Mouse (Mus musculus) kidney, postnatal 14 days (tissue): ENCODE data around the gene Impdh2.
A peak's percentile ranks its signal among the peaks of the same experiment; 100 is the strongest.

Source experiments
- DNase-seq: peaks from one replicate; pipeline ENCODE4 v3.0.0; 2022; ENCODE audit warnings: mixed read lengths

Impdh2 gene

DNA sequence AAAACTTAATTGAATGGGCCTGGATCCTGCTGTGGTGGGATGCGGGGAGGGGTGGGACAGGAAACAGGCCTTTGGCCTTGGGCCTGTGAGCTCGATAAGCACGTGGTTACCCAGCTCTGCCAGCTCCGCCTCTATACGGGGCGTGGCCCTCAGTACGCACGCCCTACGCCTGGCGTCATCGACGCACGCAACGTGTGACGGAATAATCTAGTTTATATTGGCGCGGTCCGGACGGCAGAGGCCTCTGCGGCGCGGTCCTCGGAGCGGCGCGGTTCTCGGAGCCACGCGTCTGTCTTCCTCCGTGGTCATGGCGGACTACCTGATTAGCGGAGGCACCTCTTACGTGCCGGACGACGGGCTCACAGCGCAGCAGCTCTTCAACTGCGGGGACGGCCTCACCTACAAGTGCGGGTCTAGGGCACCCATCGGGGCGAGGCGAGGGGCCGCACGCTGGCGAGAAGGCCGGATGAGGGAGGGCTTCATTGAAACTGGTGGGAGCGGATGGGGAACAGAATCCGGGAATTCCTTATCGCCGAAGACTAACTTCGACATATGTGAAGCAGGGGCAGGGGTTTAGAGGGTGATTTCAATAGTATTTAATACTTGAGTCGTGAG is at the start of gene Impdh2:
Impdh2 (plus strand) TSS at position 60 of the 615 bp plus-strand sequence.
- DNase-seq = peak; percentile 98

DNA sequence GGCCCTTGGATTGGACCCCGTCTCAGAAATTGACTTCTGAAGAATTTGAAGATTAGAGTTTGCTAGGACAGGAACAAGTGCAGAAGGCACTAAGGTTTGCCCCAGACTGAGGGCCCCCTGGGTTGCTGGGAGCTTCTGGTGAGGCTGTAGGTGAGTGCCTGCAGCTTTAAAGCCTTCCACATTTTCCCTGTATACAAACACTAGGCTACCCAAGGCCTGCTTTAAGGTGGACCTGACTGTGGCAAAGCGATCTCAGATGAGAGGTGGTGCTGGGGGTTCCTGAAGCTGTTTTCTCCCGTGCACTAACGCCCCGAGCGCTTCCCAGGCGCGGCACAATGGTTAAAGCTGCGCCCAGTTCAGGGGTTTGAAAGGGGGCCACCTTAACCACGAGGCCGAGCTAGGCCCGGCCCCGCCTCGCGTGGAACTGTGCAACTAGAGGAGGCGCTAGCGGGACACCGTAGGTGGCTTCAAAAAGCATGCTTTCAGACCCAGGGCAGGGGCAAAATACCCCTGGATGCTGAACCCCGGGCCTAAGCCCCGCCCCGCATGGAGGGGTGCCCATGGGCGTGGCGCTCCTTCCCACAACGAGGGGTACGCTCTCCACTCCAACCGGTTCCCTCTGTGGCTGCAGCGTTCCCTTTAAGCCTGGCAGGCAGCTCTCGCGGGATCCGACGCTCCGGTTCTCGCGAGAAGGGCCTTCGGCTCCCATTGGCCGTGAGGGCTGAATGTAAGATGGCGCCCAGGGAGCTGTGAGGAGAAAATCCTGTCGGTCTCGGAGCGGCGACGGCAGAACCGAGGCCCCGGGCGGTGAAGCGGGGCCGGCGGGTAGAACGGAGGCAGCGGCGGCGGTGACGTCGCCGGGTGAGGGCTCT is 43.5 kb upstream of the Impdh2 start, which contains the start of gene Qrich1:
Qrich1 (plus strand) TSS at position 427 of the 872 bp plus-strand sequence.
- DNase-seq = peak; percentile 97

DNA sequence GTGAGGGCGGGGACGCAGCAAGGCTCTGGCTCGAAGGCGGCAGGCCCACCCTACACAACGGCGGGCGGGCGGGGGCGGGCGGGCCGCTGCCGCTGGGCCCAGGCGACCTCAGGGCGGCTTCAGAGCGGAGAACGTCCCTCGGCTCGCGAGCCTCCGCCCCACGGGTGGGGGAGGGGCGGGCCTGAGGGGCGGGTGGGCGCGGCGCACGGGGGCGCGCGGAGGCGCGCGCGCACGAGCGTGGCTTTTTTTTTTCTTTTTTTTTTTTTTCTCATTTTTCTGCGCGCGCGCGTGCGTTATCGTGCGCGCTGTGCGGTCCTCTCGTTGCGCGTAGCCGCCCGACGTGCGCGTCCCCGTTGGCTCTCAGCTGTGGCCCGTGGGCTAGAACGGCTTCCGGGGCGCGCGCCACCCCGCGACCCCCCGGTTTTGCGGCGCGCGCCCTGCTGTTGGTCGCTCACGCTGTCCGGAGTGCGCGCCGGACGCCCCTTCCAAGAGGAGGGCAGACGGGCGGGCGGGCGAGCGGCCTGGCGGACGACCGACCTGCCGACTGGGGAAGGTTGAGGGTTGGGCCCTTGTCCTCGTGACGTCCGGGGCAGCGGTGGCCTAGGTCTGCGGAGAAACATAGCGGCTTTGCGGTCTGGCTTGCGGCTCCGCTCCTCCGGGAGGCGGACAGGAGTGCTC is 42.7 kb upstream of the Impdh2 start:
- peak; percentile 93 for DNase-seq

DNA sequence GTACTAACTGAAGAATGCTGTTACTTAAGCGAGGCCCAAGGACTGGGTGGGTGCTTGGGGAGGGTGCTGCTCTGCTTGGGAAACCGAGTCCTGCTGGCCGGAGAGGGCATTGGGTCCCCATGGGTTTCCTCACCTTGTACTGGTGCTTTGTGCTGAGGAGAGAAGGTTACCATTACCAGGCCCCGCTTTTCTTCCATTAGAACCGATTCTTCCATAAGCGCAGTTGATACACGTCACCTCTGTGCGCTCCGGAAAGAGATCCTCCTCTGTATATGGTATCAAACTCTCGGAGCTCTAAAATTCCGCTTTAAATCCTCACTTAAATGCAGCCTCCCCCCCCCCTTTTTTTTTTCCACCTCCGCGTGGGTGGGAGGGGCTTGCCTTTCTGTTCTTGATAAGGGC is 42.2 kb upstream of the Impdh2 start:
- no peak for DNase-seq

DNA sequence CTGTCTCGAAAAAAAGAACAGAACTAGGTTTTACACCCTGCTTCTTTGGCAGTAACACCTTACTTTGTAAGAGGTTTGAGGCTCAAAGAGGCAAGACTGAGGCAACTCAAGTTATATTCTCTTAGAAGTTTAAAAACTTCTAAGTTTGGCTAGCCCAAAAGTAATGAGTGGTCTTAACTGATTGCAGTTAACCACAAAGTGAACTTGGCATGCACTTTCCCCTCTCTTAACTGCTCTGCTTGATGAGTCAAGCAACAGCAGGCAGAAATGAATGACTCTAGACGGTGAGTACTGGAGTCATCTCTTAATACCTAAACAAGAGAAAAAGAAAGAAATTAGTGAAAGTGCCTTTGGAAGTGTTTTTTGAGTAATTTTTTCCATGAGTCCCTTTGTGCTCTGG is 38.5 kb upstream of the Impdh2 start:
- no peak for DNase-seq

DNA sequence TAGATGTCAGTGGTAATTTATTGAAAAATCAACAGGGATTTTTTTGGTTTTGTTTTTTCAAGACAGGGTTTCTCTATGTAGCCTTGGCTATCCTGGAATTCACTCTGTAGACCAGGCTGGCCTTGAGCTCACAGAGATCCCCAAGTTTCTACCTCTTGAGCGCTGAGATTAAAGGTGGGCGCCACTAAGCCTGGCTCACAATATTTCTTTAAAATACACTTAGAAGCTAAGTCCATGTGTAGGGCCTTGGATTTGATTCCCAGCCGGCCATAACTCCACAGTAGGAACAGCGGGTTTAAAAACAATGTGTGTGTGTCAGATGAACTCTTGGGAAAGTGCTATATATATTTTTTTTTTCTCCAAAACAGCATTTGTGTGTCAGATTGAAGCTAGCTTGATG is 36.7 kb upstream of the Impdh2 start:
- no peak for DNase-seq

DNA sequence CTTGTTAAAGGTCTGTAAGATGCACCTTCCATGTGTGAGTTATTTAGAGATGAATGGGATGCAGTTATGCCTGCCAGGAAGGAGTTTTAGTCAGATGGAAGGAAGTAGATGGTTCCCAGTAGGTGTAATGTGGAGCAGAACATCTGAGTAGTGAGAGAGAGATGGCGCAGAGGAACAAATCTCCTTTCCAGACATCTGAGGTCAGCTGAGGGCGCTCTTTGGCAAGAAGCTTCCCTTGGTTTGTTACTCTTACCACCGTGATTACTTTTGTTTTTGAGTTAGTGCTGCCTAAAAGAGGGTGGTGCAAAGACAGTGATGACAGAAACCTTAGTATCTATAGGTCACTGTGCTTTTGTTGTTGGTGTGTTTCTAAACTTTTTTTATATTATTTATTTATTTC is 34.7 kb upstream of the Impdh2 start:
- DNase-seq = no peak

DNA sequence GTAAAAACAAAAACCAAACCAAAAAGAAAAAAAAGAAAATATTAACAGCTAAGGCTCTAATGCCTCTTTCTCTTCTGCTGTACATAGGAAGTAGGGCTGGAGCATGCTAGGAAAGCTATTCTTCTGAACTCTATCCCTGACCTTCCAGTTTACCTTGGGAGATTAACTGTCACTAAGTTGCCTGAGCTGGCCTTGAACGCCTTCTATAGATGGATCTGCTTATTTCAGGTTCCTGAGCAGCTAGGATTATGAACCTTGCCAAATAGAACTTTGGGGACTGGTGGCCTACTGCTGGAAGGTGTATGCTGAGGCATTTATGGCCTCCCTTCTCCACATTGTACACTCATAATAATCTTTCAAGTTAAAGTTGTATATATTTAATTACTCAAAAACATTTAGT is 29.1 kb upstream of the Impdh2 start:
- no peak for DNase-seq

DNA sequence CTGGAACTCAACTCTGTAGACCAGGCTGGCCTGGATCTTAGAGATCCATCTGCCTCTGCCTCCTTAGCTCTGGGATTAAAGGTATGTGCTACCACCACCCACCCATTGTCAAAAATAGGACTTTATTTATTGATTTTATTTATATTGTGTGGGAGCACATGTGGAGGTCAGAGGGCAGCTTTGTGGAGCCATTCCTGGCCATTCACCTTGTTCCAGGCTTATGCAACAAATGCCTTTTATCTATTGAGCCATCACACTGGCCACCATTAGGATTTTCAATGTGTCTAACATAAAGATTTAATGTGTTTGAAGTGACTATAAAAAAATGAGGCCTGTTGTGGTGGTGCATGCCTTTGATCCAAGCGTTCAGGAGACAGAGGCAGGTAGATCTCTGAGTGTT is 28.6 kb upstream of the Impdh2 start:
- DNase-seq = no peak

DNA sequence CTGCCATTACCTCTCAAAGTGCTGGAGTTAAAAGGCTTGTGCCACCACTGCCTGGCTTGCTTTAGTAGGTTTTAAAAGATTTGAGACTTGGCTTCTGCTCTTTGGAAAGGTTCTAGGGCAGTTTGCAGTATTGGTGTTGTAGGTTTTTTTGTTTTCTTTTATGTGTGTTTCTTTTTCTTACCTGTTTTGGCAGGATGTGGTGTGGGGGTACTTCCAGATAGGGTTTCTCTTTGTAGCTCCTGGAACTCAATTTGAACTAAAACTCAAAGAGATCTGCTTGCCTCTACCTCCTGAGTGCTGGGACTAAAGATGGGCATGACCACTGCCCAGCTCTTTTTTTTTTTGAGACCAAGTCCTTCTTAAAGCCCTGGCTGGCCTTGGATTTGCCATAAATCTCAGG is 19.2 kb upstream of the Impdh2 start:
- no peak for DNase-seq

DNA sequence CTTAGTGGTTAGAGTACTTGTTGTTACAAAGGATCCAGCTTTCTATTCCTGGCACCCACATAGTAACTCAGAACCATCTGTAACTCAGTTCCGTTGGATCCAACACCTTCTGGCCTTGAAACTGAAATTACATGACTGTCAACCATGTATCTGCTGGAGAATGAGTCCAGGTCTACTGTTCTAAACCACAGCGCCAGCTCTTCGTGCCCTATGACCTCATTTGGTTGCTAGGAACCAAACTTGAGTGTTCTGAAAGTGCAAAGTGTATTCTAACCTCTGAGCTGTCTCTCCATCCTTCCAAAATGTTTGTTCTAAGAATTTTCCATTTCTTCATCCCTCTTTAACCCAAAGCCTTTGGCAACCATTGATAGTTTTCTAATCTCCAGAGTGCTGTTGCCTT is 14.1 kb upstream of the Impdh2 start:
- DNase-seq = no peak

DNA sequence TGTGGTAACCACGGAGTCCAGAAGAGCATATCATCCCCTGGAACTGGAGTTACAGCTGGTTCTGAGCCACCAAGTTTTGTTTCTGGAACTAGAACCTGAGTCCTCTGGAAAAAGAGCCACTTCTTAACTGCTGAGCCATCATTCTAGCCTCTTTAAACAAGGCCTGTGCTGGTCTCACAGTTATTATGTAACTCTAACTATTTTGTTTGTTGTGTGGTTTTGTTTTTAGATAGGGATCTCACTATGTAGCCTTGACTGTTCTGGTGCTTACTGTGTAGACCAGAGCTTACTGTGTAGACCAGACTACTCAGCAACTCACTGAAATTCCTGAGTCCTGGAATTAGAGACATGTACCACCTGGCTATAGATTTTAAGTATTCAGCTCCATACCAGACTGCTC is 13.2 kb upstream of the Impdh2 start:
- DNase-seq = no peak

DNA sequence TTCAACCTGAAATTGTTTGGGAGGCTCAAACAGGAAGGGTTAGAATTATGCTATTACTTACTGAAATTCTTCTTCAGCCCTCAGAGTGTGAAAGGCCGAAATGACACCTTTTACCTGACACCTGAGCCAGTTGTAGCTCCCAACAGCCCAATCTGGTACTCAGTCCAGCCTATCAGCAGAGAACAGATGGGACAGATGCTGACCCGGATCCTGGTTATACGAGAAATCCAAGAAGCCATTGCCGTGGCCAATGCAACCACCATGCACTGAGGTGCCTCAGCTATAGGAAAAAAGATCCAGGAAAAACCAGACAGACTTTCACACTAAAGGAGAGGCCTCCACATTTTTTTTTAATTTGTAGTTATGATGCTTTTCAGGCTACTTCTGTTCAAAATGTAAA is 917 bp upstream of the Impdh2 start:
- DNase-seq = no peak

DNA sequence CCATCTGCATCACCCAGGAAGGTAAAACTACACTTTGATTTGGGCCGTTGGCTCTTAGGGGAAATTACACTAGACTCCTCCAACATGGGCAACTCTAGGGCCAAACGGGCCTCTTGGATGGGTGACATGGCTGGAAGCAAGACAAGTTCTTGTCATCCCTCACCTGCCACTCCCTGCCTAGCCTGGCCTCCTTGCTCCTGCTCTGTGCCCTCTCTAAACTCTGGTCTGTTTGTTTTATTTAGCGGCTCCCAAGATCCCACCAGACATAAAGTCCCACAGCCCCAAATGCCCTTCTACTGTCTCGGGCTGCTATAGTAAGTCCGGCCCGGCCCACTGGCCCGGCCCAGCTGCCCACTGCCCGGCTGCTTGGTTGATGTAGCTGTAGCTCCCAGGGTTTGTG is 3.6 kb downstream of the Impdh2 start:
- DNase-seq = no peak

DNA sequence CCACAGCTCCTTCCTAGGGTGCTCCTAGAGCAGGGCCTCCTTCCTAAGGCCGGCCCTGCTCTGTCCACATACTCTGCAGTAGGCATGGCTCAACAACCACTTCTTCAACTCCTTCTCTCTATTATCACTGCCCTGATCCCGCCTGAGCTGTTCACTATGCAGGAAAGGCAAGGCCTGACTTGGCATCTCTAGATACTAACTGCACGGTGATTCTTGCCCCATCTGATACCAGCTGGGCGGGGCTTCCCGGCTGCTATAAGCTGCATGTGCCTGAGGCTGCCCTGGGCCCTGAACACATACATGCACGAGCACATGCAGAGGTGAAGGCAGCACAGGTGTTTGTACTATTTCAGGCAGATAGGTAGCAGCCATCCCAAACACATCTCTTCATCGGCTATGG is 4.0 kb downstream of the Impdh2 start:
- DNase-seq = no peak

DNA sequence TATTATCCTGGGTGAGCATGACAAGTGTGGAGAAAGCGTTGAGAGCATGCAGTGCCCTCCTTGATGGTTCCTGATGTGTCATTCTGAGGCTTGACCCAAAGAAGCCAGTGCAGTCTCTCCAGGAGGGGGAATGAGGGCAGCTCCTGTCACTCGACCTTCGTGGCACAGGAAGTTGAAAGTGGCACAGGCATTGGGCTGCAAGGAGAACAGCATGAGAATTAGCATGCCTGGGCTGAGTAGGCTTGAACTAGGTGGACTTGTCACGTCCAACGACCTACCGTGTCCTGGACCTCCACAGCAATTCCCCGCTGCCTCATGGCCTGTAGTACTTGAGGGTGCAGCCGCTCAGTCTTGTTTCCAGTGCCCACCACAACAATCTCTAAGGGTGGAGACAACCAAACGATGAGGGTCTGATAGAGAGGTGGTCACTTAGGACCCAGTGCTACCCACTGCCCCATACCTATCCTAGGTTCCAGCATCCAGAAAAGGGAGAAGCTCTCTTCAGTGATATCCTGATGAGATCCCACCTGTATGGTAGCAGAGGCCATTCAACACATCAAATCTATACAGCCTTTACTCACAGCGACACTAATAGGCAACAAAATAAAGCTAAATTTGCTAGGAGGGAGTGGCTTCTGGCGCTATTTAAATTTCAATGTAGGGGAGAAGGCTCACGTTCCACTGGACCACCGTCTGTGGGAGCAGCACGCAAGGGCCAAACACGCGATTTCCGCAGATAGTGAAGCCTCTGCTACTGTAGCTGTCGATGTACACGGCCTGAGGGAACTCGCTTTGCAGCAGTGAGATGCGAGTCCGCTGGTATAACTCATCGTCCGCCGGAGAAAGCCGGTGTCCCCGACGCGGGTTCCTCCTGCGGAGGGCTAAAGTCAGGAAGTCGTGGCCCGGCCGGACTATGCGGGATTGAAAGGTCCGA is 6.1 kb downstream of the Impdh2 start:
- DNase-seq = no peak

DNA sequence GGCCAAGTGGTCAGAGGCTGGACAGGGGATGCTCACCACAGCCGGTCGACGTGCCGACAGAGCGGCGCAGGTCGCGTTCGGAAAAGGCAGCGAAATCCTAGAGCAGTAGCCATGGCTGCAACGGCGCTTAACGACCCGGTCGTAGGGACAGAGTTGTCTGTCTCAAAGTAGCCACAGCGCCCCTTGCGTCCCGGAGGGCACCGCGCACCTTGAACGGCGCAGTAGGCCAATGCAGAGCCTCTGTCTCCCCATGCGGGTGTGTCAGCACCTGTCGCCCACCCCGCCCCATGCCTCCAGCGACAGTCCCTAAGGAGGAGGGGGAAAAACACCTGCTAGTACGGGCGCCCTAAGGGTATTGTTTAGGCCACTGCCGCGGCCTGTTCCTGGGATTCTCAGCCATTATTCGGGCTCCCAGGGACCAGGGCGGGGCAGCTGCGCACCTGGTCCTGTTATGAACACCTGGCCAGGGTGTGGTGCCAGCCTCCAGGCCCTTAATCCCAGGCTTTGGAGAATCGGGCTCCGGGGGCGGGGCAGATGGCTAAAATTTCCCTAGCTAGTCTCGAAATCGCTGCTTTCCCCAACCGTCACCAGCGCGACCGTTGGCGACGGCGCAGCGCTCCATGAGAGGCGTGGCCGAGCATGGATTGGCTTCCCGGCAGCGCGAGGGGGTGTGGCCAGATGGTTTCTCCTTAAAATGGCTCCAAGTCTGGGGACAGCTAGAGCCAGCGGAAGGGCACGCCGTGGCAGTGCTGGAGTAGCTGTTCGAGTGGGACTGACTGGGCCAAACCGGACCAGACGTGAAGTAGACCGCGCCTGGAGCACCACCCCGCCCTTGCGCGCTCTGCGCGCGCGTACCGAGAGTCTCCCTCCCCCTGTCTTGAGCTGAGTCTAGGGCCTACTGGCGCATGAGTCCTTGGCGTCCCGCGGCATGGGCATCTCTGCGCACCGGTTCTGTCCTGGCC is 7.0 kb downstream of the Impdh2 start, which contains the start of gene Ndufaf3:
Ndufaf3 (minus strand) TSS at position 620 of the 962 bp plus-strand sequence.
- DNase-seq = peak; percentile 98

DNA sequence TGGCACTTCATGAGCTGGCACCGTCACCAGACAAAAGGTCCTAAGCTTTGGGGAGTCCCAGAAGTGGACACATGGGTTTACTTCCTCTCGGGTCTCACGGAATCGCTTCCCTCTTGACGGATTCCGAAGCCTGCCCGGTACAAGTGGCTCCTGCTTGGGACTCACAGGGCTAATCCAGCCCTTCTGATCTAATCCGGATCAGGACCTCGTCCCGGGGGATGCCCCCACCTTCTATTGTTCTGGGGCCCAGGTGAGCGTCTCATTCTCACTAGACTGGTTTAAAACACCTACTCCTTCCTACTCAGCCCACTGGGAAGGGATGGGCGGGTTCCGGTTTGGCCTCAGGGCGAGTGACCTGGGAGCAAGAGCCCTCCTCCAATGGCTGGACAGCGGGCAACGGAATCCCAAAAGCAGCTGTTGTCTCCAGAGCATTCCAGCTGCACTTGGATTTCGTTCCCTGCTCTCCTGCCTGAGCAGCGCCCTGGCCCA is 7.9 kb downstream of the Impdh2 start:
- DNase-seq = peak; percentile 29

DNA sequence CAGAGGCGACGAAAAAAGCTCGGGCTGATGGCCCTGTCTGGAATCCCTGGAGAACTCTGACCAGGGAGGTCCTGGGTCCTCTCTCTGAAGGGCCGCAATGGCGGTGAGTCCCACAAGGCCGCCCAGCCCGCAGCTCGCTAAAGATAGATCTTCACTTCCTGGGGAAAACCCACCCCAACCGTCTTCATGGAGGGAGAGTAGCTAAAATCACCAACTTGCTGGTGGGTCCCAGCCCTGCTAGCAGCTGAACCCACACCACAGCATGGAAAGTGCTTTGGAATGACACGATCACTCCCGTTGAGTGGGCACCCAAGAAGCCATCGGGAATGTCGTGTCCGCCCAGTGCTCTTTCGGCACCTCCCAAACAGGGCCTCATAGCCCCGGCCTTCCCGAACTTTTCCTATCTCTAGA is 8.4 kb downstream of the Impdh2 start:
- no peak for DNase-seq

DNA sequence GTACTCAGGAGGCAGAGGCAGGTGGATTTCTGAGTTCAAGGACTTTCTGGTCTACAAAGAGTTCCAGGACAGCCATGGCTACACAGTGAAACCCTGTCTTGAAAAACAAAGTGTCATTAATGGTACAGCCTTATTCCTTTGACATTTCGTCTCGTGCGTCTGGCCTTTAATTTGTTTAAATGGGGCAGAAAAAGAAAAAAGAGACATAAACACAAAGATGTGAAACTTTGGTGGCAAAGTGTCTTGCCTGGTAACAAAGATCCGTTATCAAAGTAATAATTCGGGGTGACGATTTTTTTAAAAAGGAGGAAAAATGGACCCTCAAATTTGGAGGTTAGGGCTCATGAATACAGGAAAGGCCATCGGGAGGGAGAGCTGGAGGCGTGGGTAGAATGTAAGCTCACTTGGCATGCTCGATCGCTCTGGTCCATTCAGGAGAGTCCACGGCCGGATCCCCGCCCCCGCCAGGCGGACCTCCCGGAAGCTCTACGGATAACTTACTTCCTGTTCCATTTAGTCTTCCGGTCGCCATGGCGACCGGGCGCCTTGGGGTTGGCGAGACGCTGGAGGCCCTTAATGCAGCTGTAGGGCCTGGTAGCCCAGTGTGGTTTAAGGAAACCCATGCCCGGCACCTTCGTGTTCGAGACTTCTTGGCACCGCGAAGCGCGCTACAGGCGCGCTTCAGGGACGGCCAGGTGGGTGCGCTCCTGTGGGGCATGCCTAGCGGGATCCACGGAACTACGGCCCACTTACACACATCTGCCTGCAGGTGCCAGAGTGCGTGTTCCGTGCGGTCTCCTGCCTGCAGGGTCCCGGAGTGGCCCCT is 9.5 kb downstream of the Impdh2 start, which contains the start of gene Dalrd3:
Dalrd3 (plus strand) TSS at position 506 of the 826 bp plus-strand sequence.
- peak; percentile 96 for DNase-seq
